Mouse (Mus musculus) intestine, embryonic 14.5 days (tissue): ENCODE measurements around the gene Ddr1. TPM values are rescaled to one million over a fixed set of nuclear protein-coding genes. Genes with fewer than 3 reads are reported as not detected.

ENCODE experiments used
- ATAC-seq: fragments of 200-750 bp; cut with Nextera tagmentation; replicated peaks from 2 replicates; pipeline ENCODE4 v1.8.0; 2017; ENCODE audit warnings: low read depth, moderate number of reproducible peaks, moderate TSS enrichment, moderate library complexity; ENCODE audit not compliant: low FRiP score, low TSS enrichment
- DNase-seq: peaks from one replicate; pipeline ENCODE4 v3.0.0-alpha.2; 2018; ENCODE audit warnings: low spot score
- H3K27ac ChIP-seq: fragments of 300-500 bp; sonication (generic); 2 replicates; pipeline ENCODE4 v1.5.1; 2014; ENCODE audit warnings: low read depth, mild to moderate bottlenecking, control low read depth
- H3K27me3 ChIP-seq: fragments of 300-500 bp; sonication (generic); replicated peaks from 2 replicates; pipeline ENCODE4 v1.6.1; 2014; ENCODE audit warnings: low read length, control low read depth; ENCODE audit not compliant: control insufficient read depth, insufficient read depth
- H3K36me3 ChIP-seq: fragments of 300-500 bp; sonication (generic); 2 replicates; pipeline ENCODE4 v1.6.1; 2014; ENCODE audit warnings: low read length, control low read depth; ENCODE audit not compliant: control insufficient read depth, insufficient read depth
- H3K4me1 ChIP-seq: fragments of 300-500 bp; sonication (generic); replicated peaks from 2 replicates; pipeline ENCODE4 v1.6.1; 2014; ENCODE audit warnings: low read length, control low read depth, mixed read lengths; ENCODE audit not compliant: control insufficient read depth, insufficient read depth
- H3K4me2 ChIP-seq: fragments of 300-500 bp; sonication (generic); 2 replicates; pipeline ENCODE4 v1.6.1; 2014; ENCODE audit warnings: low read length
- H3K4me3 ChIP-seq: fragments of 300-500 bp; sonication (generic); 2 replicates; pipeline ENCODE4 v1.5.1; 2014; ENCODE audit warnings: low read depth, low read length, control low read depth, mixed read lengths
- H3K9ac ChIP-seq: fragments of 300-500 bp; sonication (generic); 2 replicates; pipeline ENCODE4 v1.6.1; 2014; ENCODE audit warnings: mild to moderate bottlenecking, low read length
- H3K9me3 ChIP-seq: fragments of 300-500 bp; sonication (generic); 2 replicates; pipeline ENCODE4 v1.6.1; 2016; ENCODE audit warnings: low read length, control low read depth; ENCODE audit not compliant: control insufficient read depth
- WGBS: fragments of 180-500 bp; shearing (Covaris S2); extraction: QIAGEN DNeasy Blood & Tissue Kit; methylation state at CpG from one replicate; pipeline ENCODE4 v1.1.7; 2014; 5-methylcytosine and 5-hydroxymethylcytosine counted together
- polyA plus RNA-seq: library from polyadenylated mRNA; unstranded; fragments of >200 nt; fragmentation: Nextera tagmentation; extraction: Ambion mirVana; gene quantifications from 2 replicates; pipeline ENCODE4 v1.2.1, GENCODE M21; 2014

Gene Ddr1
- polyA plus RNA-seq, 1 experiment from 2014 or later: 45.1 TPM

DNA sequence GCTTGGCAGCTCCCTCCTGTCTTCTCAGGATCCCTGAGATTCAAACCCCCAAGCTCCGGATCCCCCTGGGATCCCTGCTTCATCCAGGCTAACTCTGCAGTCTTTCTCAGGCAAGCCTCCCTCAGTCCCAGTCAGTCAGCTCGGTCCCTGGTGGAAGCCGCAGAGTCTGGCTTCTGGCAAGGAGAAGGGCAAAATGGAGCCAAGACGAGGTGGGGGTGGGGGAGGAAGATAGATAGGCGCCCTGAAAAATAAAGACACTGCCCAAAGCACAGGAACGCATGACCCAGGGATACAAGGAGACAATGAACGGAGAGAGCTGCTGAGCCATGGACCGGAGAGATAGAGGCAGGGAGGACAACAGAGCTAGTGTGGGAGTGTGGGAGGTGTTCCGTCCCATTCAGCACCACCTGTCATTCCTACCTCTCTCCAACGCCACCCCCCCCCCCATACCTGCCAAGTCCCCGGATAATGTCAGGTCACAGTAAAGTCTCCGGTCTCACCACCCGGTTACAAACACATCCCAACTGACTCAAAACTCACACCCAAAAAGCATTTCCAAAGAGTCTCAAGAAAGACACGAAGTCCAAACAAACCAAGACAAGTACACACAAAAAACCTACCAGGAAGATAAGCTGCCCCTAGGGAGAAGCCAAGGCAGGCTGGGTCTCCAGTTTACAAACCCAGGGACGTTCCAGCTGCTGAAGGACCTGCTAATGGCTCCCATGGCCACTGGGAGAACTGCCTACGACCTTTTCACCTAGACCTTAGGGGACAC, 3.0 kb downstream of the Ddr1 start:
- H3K27ac ChIP-seq: peak overlapping the region; percentile 96
- H3K4me3 ChIP-seq: peak overlapping the region; percentile 62
- 3% methylated on average over 16 of the region's 16 CpGs for WGBS
- ATAC-seq: no peak
- peaks cover 37% of the 10 kb centered on the region for H3K4me1 ChIP-seq
- H3K4me2 ChIP-seq: peak overlapping the region; percentile 78
- H3K9me3 ChIP-seq: no peaks in the 10 kb centered on the region
- no peaks in the 10 kb centered on the region for H3K36me3 ChIP-seq
- no peaks in the 10 kb centered on the region for H3K27me3 ChIP-seq
- peak; percentile 74 for DNase-seq
- peak overlapping the region; percentile 60 for H3K9ac ChIP-seq

DNA sequence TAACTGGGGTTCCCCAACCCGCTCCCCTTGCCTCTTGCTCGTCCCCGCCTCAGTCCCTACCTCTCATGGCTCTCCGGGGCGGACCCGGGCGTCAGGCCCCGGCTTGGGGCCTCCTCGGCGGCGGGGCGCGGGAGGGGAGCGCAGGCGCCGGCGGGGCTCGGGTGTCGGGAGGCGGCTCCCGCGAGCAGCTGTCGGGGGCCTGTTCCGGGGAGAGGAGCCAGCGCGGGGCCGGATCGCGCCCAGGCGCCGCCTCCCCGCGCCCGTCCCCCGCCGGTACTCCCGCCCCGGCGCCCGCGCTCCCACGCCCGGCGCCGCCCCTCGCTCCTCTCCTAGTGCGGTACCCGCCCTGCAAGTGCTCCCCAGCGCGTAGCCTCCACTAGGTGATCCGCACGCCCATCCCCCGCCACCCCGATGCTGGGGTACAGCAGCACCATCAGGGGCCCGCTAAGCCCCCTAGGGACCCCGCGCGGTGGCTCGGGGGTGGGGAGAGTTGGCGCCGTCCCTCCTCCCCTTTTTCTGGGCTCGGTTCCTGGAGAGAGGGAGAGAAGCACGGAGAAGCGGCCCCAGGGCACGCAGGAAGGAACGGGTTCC, 4.0 kb downstream of the Ddr1 start:
- Histone ChIP-seq H3K4me2 (peak overlapping the region; percentile 78), H3K27me3 (no peaks in the 10 kb centered on the region), H3K4me3 (peak overlapping the region; percentile 62), H3K36me3 (peaks cover under 1% of the 10 kb centered on the region; the same call in 1 of the 2 replicates), H3K4me1 (peaks cover 37% of the 10 kb centered on the region), H3K27ac (peak overlapping the region; percentile 96), H3K9me3 (peaks cover under 1% of the 10 kb centered on the region; the same call in 1 of the 2 replicates), H3K9ac (peak overlapping the region; percentile 60)
- DNase-seq: peak; percentile 89
- peak; percentile 62 for ATAC-seq
- WGBS: under 1% methylated on average over 28 of the region's 66 CpGs

DNA sequence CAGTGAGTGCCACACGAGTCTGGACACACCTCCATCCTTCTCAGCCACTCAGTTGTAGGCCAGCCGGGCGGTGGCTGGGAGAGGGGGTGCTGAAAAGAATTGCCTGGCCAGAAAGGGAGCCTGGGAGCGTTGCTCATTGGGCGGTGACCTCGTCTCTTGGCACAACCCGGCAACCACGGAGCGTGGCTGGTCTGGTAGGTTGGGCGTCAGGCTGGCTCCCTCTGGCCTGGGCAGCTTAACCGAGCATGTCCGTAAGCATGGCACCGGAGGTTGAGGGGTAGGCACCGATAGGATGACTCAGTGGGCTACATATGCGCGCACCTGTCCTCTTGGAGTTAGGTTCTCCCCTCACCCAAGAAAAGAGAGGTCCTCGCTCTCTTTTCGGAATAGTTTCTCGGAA, 4.5 kb downstream of the Ddr1 start:
- Histone ChIP-seq H3K27me3 (no peaks in the 10 kb centered on the region), H3K4me2 (peak overlapping the region; percentile 78), H3K27ac (peak overlapping the region; percentile 96), H3K9ac (peak overlapping the region; percentile 60), H3K4me3 (peak overlapping the region; percentile 62), H3K36me3 (peaks cover 6% of the 10 kb centered on the region; the same call in 1 of the 2 replicates), H3K9me3 (peaks cover 4% of the 10 kb centered on the region; the same call in 1 of the 2 replicates), H3K4me1 (peaks cover 37% of the 10 kb centered on the region)
- 4% methylated on average over 19 of the region's 19 CpGs for WGBS
- peak; percentile 81 for DNase-seq
- ATAC-seq: no peak

DNA sequence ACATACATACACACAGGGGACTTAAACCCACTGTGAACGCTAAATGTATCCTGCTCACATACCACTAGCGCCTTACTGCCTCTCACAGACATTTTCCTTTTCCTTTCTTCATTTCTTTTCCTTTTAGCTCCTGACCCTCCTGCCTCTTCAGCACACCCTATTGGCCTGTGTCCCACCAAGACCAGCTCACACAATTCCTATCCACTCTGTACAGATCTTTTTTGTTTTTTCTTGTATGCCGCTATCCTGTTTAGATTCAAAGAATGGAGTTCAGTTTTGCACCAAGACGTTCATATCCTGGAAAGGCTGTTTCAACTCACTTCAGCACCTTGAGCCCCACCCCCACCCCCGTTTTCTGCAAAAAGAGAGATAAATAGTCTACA, 5.9 kb downstream of the Ddr1 start:
- peak overlapping the region; percentile 31 for H3K4me3 ChIP-seq

DNA sequence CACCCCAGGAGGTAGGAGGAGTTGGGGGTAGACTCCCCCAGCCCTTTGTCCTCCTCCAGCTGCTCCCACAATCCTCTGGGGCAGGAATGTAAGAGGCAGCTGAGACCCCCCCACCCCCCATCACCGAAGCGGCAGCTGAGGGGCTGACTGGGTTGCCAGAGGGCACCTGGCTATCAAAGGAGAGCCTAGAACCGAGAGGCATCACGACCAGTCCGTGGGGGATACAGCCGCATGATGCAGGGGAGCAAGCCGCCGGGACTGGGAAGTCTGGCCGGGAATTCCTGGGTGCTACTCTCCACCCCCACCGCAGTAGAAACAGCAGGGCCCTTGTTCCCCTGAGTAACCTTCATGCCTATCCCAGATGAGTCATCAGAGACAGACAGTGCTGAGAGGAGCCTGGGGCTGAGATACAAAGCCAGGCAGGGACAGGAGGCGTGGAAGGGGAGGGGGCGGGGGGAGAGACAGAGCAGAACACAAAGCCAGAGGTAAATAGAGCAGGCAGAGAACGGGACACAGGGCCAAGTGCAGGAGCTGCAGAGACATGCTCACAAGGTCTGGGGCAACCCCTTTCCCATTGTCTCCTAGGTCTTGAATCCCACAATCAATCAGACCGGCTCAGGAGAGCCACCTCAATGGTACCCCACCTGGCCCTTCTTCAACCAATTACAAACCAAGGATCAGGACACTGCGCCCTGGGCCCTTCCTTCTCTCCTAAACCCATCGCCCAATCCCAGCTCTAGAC, 6.5 kb downstream of the Ddr1 start:
- WGBS: 3% methylated on average over 16 of the region's 16 CpGs
- peak; percentile 76 for DNase-seq
- H3K4me3 ChIP-seq: peak overlapping the region; percentile 31
- peak overlapping the region; percentile 86 for H3K27ac ChIP-seq
- H3K4me1 ChIP-seq: peaks cover 35% of the 10 kb centered on the region
- H3K9me3 ChIP-seq: peaks cover 4% of the 10 kb centered on the region; the same call in 1 of the 2 replicates
- peak overlapping the region; percentile 27 for H3K9ac ChIP-seq
- peaks cover 16% of the 10 kb centered on the region for H3K36me3 ChIP-seq
- peak; percentile 63 for ATAC-seq
- peak overlapping the region; percentile 58 for H3K4me2 ChIP-seq
- H3K27me3 ChIP-seq: no peaks in the 10 kb centered on the region

More for the DNA sequence above, 5.9 kb downstream of the Ddr1 start:
- DNase-seq (no peak), ATAC-seq (no peak)
- peaks cover 37% of the 10 kb centered on the region for H3K4me1 ChIP-seq
- peak overlapping the region; percentile 58 for H3K4me2 ChIP-seq
- peak overlapping the region; percentile 27 for H3K9ac ChIP-seq
- 23% methylated on average over 5 of the region's 5 CpGs for WGBS
- H3K36me3 ChIP-seq: peaks cover 10% of the 10 kb centered on the region
- H3K9me3 ChIP-seq: peaks cover 4% of the 10 kb centered on the region; the same call in 1 of the 2 replicates
- no peaks in the 10 kb centered on the region for H3K27me3 ChIP-seq
- H3K27ac ChIP-seq: peak overlapping the region; percentile 86

DNA sequence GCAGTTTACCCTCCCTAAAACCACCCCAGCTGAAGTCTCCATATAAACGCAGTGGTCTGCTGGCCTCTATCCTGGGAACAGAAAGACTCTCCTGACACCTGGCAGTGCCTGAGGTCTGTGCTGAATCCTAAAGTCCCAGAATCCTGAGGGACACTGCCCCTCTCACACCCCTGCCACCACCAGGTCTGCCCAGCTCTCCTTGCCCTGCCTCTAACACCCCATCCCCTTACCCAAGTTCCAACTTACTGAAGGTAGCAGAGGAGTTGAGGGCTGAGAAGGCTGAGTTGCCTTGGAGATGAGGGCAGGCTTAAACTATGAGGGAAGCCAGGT, 7.0 kb downstream of the Ddr1 start:
- ATAC-seq (peak; percentile 21; the same call in 1 of the 2 replicates), DNase-seq (no peak)
- H3K36me3 ChIP-seq: peaks cover 21% of the 10 kb centered on the region
- H3K27ac ChIP-seq: peak overlapping the region; percentile 86
- H3K9me3 ChIP-seq: peaks cover 4% of the 10 kb centered on the region; the same call in 1 of the 2 replicates
- H3K9ac ChIP-seq: peak overlapping the region; percentile 27
- H3K4me1 ChIP-seq: peaks cover 30% of the 10 kb centered on the region
- no peaks in the 10 kb centered on the region for H3K27me3 ChIP-seq
- 21% methylated on average over 1 of the region's 1 CpGs for WGBS
- H3K4me3 ChIP-seq: peak overlapping the region; percentile 31
- H3K4me2 ChIP-seq: peak overlapping the region; percentile 58

DNA sequence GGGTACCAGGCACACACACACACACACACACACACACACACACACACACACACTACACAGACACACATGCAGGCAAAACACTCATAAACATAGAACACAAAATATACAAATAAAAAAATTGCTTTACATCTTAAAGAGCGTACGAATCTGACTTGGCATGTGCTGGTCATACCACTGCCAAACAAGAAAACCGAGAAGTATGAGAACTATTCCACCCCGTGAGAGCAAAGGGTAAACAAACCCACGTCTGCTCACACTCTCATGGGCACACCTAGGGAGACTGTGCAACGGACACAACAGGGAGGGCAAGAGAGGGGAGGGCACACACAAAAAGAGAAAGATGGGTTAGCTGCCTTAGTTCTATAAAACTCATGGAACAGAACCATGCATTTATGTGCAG, 7.7 kb downstream of the Ddr1 start:
- Histone ChIP-seq H3K27ac (no peak overlapping the region), H3K36me3 (peaks cover 28% of the 10 kb centered on the region), H3K9me3 (peaks cover 4% of the 10 kb centered on the region; the same call in 1 of the 2 replicates), H3K27me3 (no peaks in the 10 kb centered on the region), H3K4me2 (peak overlapping the region; percentile 58), H3K4me3 (peak overlapping the region; percentile 31; the same call in 1 of the 2 replicates), H3K9ac (no peak overlapping the region), H3K4me1 (peaks cover 27% of the 10 kb centered on the region)
- no peak for DNase-seq
- 33% methylated on average over 6 of the region's 6 CpGs for WGBS
- ATAC-seq: no peak

DNA sequence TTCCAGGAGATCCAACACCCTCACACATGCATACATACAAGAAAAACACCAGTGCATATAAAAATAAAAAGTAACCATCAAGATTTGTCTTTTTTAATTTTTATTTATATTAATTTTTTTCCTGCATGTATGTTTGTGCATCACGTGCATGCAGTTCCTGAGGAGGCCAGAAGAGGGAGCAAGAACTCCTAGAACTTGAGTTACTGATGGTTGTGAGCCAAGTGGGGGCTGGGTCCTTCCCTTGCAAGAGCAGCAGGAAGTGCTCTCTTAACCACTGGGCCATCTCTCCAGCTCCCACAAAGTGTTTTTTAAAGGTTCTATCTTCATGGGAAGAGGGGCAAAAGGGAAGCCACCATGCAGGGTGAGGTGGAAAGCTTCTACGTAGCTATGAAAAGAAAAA, 9.1 kb downstream of the Ddr1 start:
- H3K36me3 ChIP-seq: peaks cover 42% of the 10 kb centered on the region
- no peak for ATAC-seq
- no peaks in the 10 kb centered on the region for H3K27me3 ChIP-seq
- H3K9ac ChIP-seq: no peak overlapping the region
- DNase-seq: no peak
- peaks cover 4% of the 10 kb centered on the region; the same call in 1 of the 2 replicates for H3K9me3 ChIP-seq
- 91% methylated on average over 2 of the region's 2 CpGs for WGBS
- no peak overlapping the region for H3K27ac ChIP-seq
- no peak overlapping the region for H3K4me3 ChIP-seq
- no peak overlapping the region for H3K4me2 ChIP-seq
- peaks cover 27% of the 10 kb centered on the region for H3K4me1 ChIP-seq
